Mouse (Mus musculus): Measurements from ENCODE around the gene Bbox1.

DNA sequence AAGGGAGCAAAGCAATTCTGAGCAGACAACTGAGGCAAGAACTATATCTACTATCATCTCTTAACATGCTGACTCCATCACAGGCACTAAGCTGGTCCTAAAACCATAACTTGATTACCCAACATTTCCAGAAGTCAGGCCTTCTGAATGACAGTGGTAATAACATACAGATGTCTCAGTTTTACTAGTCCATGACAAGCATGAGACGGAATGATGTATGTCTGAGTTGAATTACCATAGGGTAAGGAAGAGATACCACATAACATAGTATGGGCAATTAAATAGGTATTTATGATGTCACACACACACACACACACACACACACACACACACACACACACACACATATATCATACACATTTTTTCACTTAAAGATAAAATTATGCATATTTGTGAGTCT is 26.4 kb downstream of the Bbox1 start:
- TF ChIP-seq CTCF (IDR thresholded peaks at IDR 0.05; ENCODE audit: insufficient read depth, low read depth, low read length) (no peak), POLR2A (IDR thresholded peaks at IDR 0.05; ENCODE audit: insufficient read depth, low read depth, low read length) (no peak)

All from olfactory bulb, adult 2 months (tissue).